Mouse (Mus musculus) heart, adult 18-20 months (tissue): ENCODE results near the gene Ccdc169. TPM values are rescaled to one million over a fixed set of nuclear protein-coding genes. Genes with fewer than 3 reads are reported as not detected.
"Not testable (repeated sequence)": the region's sequence is repeated elsewhere in the genome, so short reads cannot be mapped to it uniquely, and the experiment has no call there.

Experiments used
- DNase-seq, 2 experiments: peaks; one replicate each; pipeline ENCODE4 v3.0.0; 2021 to 2022; ENCODE audit warnings: mixed read lengths in 1 of 2
- microRNA-seq, 2 experiments: library from miRNA; unstranded; fragments of <30 nt; microRNA quantifications; one replicate each; pipeline ENCODE4 v1.2.0; 2022
- total RNA-seq, 2 experiments: library from RNA; stranded (reverse); gene quantifications; 2 replicates each; pipeline ENCODE4 v1.2.3; 2021

Gene Ccdc169
- total RNA-seq, 2 experiments from 2014 or later = 0.13 TPM; not detected in 1

DNA sequence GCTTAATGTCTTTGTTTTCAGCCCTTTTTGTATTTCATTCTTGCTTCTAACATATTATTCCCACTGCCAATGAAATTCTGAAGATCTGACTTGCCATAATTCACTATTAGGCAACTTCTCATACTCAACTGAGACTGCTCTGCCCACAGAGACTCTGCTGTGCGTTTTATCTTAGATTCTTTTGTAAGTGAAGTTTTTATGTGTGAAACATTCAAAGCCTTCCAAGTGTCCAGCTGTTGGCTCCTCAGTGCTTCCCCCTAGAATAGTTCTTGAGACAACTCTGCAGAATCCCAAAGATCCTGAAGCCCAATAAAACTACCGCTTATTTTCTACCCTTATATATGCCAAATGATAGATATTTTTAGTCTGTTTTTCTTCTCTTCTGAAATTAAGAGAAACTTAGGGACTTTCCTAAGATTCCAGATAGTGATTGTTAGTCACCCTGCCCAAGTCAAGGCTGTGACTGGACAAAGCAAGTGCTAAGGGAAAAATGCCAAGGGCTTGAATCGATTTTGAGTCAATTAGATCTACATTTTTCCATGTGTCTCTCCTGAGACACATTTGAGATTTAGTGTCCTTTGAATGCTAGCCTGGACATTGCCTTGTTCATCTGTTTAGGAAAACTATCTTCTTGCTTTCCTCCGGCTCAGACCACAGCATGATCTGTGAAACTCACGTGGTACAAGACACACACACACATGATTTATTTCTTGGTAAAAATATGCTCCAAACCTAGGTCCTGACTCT lies 58.6 kb downstream of the Ccdc169 start:
- peak; percentile 31 to 60 for DNase-seq

DNA sequence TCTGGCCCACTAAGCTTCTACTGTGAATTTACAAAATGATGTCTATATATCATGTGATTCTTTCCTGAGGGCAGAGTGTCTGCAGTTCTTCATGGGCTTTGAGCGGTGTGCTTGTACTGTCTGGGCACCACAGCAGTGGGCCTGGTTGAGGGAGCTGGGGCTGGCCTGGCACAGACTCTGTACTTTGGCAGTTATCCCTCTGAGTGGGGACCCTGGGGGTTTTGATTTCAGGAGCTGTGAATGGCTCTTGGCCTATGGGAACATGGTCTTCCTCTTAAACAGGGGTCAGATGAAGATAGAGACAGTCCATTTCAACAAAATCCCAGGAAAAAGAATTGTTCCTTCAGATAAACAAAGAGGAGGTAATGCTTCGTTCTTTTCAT lies 59.2 kb downstream of the Ccdc169 start:
- DNase-seq = no peak

DNA sequence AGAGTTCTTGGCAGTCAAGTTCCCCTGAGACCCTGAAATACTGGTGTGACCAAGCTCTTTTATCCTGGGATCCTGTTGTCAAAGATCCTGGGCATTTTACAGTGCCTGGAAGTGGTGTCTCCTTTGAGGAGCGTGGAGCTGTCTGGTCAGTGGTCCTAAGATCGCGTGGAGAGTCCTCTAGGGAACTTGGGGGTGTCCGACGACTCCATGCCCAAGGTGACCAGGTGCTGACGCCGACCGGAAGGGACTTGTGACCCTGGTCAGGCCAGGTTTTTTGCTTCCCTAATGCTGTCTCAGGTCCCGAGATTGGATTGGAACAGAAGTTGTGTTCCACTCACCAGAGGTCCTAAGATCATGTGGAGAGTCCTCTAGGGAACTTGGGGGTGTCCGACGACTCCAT lies 66.5 kb downstream of the Ccdc169 start:
- not testable (repeated sequence) for DNase-seq

DNA sequence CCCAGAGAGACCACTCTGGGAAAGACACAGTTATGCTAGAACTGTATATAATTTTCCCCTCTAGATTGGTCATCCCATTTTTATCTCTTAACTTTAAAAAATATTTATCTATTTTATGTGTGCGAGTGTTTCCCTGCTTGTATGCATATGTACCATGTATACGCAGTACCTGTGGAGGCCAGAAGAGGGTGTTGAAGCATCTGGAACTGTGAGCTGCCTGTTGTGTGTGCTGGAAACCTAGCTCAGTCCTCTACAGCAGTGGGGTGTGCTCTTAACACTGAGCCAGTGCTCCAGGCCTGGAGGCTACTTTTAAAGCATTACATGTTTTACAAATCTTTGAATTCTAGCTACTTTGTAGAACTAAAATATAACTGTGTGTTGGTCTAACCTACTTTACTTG lies 69.3 kb downstream of the Ccdc169 start:
- DNase-seq = no peak

DNA sequence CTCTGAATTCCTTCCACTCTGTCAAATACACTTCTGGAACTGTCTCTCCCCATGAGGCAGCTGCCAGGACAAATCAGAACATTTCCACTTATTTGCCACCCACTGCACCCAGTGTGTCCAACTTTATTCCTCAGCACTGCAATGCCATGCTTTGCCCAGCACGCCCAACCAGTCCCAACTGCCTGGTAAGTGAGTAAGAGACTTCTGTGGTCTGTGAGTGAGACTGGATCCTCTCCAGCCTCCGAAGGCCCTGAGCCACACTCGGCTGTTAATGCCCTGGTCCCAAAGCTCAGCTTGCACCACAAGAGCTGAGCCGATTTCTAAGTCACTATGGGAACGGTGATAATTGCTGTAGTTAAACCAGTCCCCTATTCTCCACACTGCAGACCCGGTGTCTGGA lies 70.5 kb downstream of the Ccdc169 start:
- DNase-seq = no peak

GRCm38 (mm10) chr3:55212254-55212653 lies 75.1 kb downstream of the Ccdc169 start:
- DNase-seq = no peak

GRCm38 (mm10) chr3:55213785-55214184 lies 76.6 kb downstream of the Ccdc169 start:
- peak in 1 of 2 experiments; percentile 1 for DNase-seq

DNA sequence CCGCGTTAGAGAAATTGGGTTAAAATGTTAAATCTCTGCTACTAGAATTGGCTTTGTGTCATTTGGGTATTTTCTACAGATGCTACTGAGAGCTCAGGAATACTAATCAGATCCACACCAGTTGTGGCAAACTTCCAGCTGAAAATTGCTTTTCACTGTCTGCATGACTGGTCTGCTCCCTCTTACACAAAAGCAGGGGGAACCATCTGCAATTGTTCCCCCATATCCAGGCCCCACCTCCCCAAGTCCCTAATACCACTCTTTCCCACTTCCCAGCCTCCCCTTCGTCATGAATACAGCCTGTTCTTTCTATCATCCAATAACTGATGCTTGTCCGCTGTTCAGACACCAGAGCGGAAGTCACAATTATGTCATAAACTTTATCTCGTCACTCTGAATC lies 77.3 kb downstream of the Ccdc169 start:
- no peak for DNase-seq

DNA sequence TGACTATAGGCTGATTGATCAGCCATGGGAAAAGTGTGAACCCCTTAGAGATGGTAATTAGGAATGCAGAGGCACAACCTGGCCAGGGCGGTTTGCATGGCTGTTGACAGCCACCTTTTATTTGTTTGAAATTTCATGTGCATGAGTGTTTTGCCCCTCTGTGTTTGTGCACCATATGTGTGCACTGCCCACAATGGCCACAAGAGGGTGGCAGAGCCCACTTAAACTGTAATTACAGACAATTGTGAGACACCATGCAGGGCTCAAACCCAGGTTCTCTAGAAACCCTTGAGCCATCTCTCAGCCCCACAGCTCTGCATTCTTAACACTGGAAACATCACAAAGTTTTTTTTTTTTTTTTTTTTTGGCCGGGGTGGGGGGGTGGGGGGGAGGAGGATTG lies 85.4 kb downstream of the Ccdc169 start:
- no peak for DNase-seq

Small RNAs within 50 kb of the gene (microRNA-seq; reads per million reads assigned to microRNA genes)
- gene Gm22029 = 0 reads per million in 2 experiments

Other genes starting within 250 kb of the Ccdc169 start
- gene Sertm1, start 221.5 kb upstream of the Ccdc169 start, total RNA-seq = under 1 TPM; 0.10 to 0.27 TPM
- not detected for gene Ccna1, start 81.8 kb upstream of the Ccdc169 start, total RNA-seq
- 10 to 100 TPM; 35.6 to 41.0 TPM for gene Spg20, start 25.2 kb upstream of the Ccdc169 start, total RNA-seq
- gene Sohlh2, start 44.7 kb downstream of the Ccdc169 start, total RNA-seq = not detected
- gene Dclk1, start 105.0 kb downstream of the Ccdc169 start, total RNA-seq = 1 to 10 TPM; 4.3 to 5.8 TPM